Mouse (Mus musculus): ENCODE measurements at regions not wholly inside any gene's neighbourhood (a gene's known extent, or its start where the extent isn't known, plus 50 kb on each side); places are given as distances from the start of the nearest gene placed in this dataset.

GRCm38 (mm10) chr5:75281510-75281909 lies 129.4 kb downstream of the Pdgfra start:
- H3K27me3 ChIP-seq: no peaks in the 10 kb centered on the region
- H3K4me1 ChIP-seq: peaks cover 6% of the 10 kb centered on the region; the same call in 1 of the 2 replicates
- H3K9ac ChIP-seq: no peak overlapping the region
- WGBS: 82% methylated on average over 7 of the region's 7 CpGs
- ATAC-seq (ENCODE audit: low FRiP score, low read depth): no peak
- no peak overlapping the region for H3K4me3 ChIP-seq
- no peaks in the 10 kb centered on the region for H3K36me3 ChIP-seq
- no peak overlapping the region for H3K27ac ChIP-seq
- H3K4me2 ChIP-seq (replicated peaks): no peak overlapping the region
- H3K9me3 ChIP-seq: no peaks in the 10 kb centered on the region

GRCm38 (mm10) chr5:75282617-75283016 lies 130.5 kb downstream of the Pdgfra start:
- H3K4me1 ChIP-seq: peaks cover 6% of the 10 kb centered on the region; the same call in 1 of the 2 replicates
- H3K36me3 ChIP-seq: no peaks in the 10 kb centered on the region
- no peak overlapping the region for H3K4me2 ChIP-seq (replicated peaks)
- 46% methylated on average over 4 of the region's 4 CpGs for WGBS
- no peak overlapping the region for H3K4me3 ChIP-seq
- no peak overlapping the region for H3K9ac ChIP-seq
- no peak overlapping the region for H3K27ac ChIP-seq
- no peaks in the 10 kb centered on the region for H3K27me3 ChIP-seq
- no peak for ATAC-seq (ENCODE audit: low FRiP score, low read depth)
- no peaks in the 10 kb centered on the region for H3K9me3 ChIP-seq

GRCm38 (mm10) chr5:75283841-75284240 lies 131.7 kb downstream of the Pdgfra start:
- H3K4me1 ChIP-seq: peaks cover 12% of the 10 kb centered on the region; the same call in 1 of the 2 replicates
- H3K36me3 ChIP-seq: no peaks in the 10 kb centered on the region
- 87% methylated on average over 5 of the region's 5 CpGs for WGBS

GRCm38 (mm10) chr5:75285950-75286349 lies 133.9 kb downstream of the Pdgfra start:
- H3K27me3 ChIP-seq: no peaks in the 10 kb centered on the region
- H3K4me3 ChIP-seq: no peak overlapping the region
- H3K27ac ChIP-seq: no peak overlapping the region
- H3K4me2 ChIP-seq (replicated peaks): no peak overlapping the region
- no peaks in the 10 kb centered on the region for H3K9me3 ChIP-seq
- ATAC-seq (ENCODE audit: low FRiP score, low read depth): no peak
- peaks cover 12% of the 10 kb centered on the region; the same call in 1 of the 2 replicates for H3K4me1 ChIP-seq
- H3K9ac ChIP-seq: no peak overlapping the region
- no peaks in the 10 kb centered on the region for H3K36me3 ChIP-seq
- WGBS: 74% methylated on average over 10 of the region's 10 CpGs

More at GRCm38 (mm10) chr5:75283841-75284240, 131.7 kb downstream of the Pdgfra start:
- Histone ChIP-seq H3K9ac (no peak overlapping the region), H3K27ac (no peak overlapping the region), H3K4me2 (replicated peaks) (no peak overlapping the region), H3K9me3 (no peaks in the 10 kb centered on the region), H3K4me3 (no peak overlapping the region), H3K27me3 (no peaks in the 10 kb centered on the region)
- ATAC-seq (ENCODE audit: low FRiP score, low read depth): no peak

GRCm38 (mm10) chr5:75295676-75296075 lies 143.6 kb downstream of the Pdgfra start:
- 85% methylated on average over 2 of the region's 2 CpGs for WGBS
- H3K4me2 ChIP-seq (replicated peaks): no peak overlapping the region
- H3K27me3 ChIP-seq: no peaks in the 10 kb centered on the region
- H3K4me3 ChIP-seq: no peak overlapping the region
- no peaks in the 10 kb centered on the region for H3K9me3 ChIP-seq
- no peak overlapping the region for H3K27ac ChIP-seq
- no peaks in the 10 kb centered on the region for H3K4me1 ChIP-seq
- H3K9ac ChIP-seq: no peak overlapping the region
- ATAC-seq (ENCODE audit: low FRiP score, low read depth): no peak
- no peaks in the 10 kb centered on the region for H3K36me3 ChIP-seq

- no peaks in the 10 kb centered on the region for H3K36me3 ChIP-seq
- no peak overlapping the region for H3K27ac ChIP-seq
- no peak overlapping the region for H3K9ac ChIP-seq
- no peaks in the 10 kb centered on the region for H3K9me3 ChIP-seq
- ATAC-seq (ENCODE audit: low FRiP score, low read depth): no peak
- H3K4me3 ChIP-seq: no peak overlapping the region
- no peak overlapping the region for H3K4me2 ChIP-seq (replicated peaks)
- H3K4me1 ChIP-seq: no peaks in the 10 kb centered on the region
- WGBS: 88% methylated on average over 1 of the region's 1 CpGs
- no peaks in the 10 kb centered on the region for H3K27me3 ChIP-seq
Observed at GRCm38 (mm10) chr5:75312897-75313296, 160.8 kb downstream of the Pdgfra start.

GRCm38 (mm10) chr5:75315956-75316355 lies 163.9 kb downstream of the Pdgfra start:
- Histone ChIP-seq H3K27ac (no peak overlapping the region), H3K9me3 (no peaks in the 10 kb centered on the region), H3K9ac (no peak overlapping the region), H3K36me3 (no peaks in the 10 kb centered on the region), H3K4me1 (no peaks in the 10 kb centered on the region), H3K4me3 (no peak overlapping the region), H3K27me3 (no peaks in the 10 kb centered on the region), H3K4me2 (replicated peaks) (no peak overlapping the region)
- WGBS: 79% methylated on average over 1 of the region's 1 CpGs
- no peak for ATAC-seq (ENCODE audit: low FRiP score, low read depth)

GRCm38 (mm10) chr5:75320536-75320935 lies 168.4 kb downstream of the Pdgfra start:
- H3K4me1 ChIP-seq: no peaks in the 10 kb centered on the region
- no peak overlapping the region for H3K27ac ChIP-seq
- H3K4me2 ChIP-seq (replicated peaks): no peak overlapping the region
- no peaks in the 10 kb centered on the region for H3K36me3 ChIP-seq
- no peaks in the 10 kb centered on the region for H3K27me3 ChIP-seq
- no peaks in the 10 kb centered on the region for H3K9me3 ChIP-seq
- ATAC-seq (ENCODE audit: low FRiP score, low read depth): no peak
- H3K4me3 ChIP-seq: no peak overlapping the region
- 75% methylated on average over 2 of the region's 2 CpGs for WGBS
- no peak overlapping the region for H3K9ac ChIP-seq

GRCm38 (mm10) chr5:75334050-75334449 lies 182.0 kb downstream of the Pdgfra start:
- Histone ChIP-seq H3K4me1 (no peaks in the 10 kb centered on the region; the same call in 1 of the 2 replicates), H3K4me3 (no peak overlapping the region), H3K9me3 (no peaks in the 10 kb centered on the region), H3K27me3 (no peaks in the 10 kb centered on the region), H3K9ac (no peak overlapping the region), H3K36me3 (no peaks in the 10 kb centered on the region), H3K4me2 (replicated peaks) (no peak overlapping the region), H3K27ac (no peak overlapping the region)
- WGBS: 83% methylated on average over 3 of the region's 3 CpGs
- ATAC-seq (ENCODE audit: low FRiP score, low read depth): no peak

GRCm38 (mm10) chr5:75336454-75336853 lies 184.4 kb downstream of the Pdgfra start:
- no peak overlapping the region for H3K9ac ChIP-seq
- 73% methylated on average over 11 of the region's 11 CpGs for WGBS
- H3K27ac ChIP-seq: no peak overlapping the region
- ATAC-seq (ENCODE audit: low FRiP score, low read depth): no peak
- no peak overlapping the region for H3K4me2 ChIP-seq (replicated peaks)
- H3K4me1 ChIP-seq: no peaks in the 10 kb centered on the region; the same call in 1 of the 2 replicates
- no peaks in the 10 kb centered on the region for H3K9me3 ChIP-seq
- H3K4me3 ChIP-seq: no peak overlapping the region
- H3K27me3 ChIP-seq: no peaks in the 10 kb centered on the region
- no peaks in the 10 kb centered on the region for H3K36me3 ChIP-seq

DNA sequence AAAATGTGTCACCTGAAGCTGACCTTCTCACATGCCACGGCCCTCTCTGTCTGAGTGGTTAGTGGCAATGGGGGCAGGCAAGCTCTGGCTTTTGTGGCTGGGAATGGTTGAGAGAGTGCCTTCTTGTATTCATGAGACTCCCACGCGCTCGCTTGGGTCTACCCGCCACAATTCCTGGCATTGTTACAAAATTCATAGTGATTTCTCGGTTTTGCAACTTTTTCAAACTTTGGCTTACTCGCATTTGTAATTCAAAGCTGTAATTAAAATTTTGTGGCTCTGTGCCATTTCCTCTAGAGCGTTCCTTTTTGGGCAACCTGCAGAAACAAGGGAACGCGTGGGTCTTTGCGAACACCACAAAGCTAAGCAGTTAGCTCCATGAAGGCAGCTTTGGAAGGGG lies 186.3 kb downstream of the Pdgfra start:
- no peak overlapping the region for H3K4me2 ChIP-seq (replicated peaks)
- no peak overlapping the region for H3K9ac ChIP-seq
- H3K36me3 ChIP-seq: no peaks in the 10 kb centered on the region
- H3K4me3 ChIP-seq: no peak overlapping the region
- ATAC-seq (ENCODE audit: low FRiP score, low read depth): no peak
- H3K9me3 ChIP-seq: no peaks in the 10 kb centered on the region
- no peaks in the 10 kb centered on the region; the same call in 1 of the 2 replicates for H3K4me1 ChIP-seq
- H3K27ac ChIP-seq: no peak overlapping the region
- 80% methylated on average over 11 of the region's 11 CpGs for WGBS
- no peaks in the 10 kb centered on the region for H3K27me3 ChIP-seq

DNA sequence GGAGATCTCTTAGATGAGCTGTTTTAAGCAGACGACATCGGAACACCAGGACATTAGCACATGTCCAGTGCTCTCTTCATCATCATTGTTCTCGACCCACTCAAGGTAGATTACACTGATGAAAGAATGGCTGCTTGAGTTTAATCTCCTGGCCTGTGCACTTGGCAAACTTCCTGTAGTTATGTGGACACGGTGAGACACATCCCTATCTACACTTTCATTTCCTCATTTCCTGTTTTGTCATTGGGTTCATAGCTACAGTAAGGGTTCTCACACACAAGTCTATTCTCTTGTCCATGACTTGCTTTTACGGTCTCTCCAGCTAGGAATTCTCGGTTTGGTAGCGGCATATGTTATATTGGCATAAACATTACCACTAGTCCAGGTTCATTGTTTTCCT lies 190.5 kb downstream of the Pdgfra start:
- H3K4me2 ChIP-seq (replicated peaks): no peak overlapping the region
- 90% methylated on average over 7 of the region's 7 CpGs for WGBS
- no peaks in the 10 kb centered on the region for H3K27me3 ChIP-seq
- ATAC-seq (ENCODE audit: low FRiP score, low read depth): no peak
- H3K4me1 ChIP-seq: no peaks in the 10 kb centered on the region
- no peak overlapping the region for H3K4me3 ChIP-seq
- no peak overlapping the region for H3K9ac ChIP-seq
- H3K36me3 ChIP-seq: no peaks in the 10 kb centered on the region
- no peaks in the 10 kb centered on the region for H3K9me3 ChIP-seq
- H3K27ac ChIP-seq: no peak overlapping the region
